Mouse (Mus musculus) liver, adult (tissue): ENCODE measurements around the gene Calm4.
A peak's percentile ranks its signal among the peaks of the same experiment; 100 is the strongest.
"Not testable (repeated sequence)": the region's sequence is repeated elsewhere in the genome, so short reads cannot be mapped to it uniquely, and the experiment has no call there.

ENCODE experiments used
- GATA4 ChIP-seq: IDR thresholded peaks from 2 replicates; pipeline ENCODE4 v1.6.1; 2014; ENCODE audit warnings: mild to moderate bottlenecking, low read length; ENCODE audit not compliant: insufficient replicate concordance

The Calm4 gene

DNA sequence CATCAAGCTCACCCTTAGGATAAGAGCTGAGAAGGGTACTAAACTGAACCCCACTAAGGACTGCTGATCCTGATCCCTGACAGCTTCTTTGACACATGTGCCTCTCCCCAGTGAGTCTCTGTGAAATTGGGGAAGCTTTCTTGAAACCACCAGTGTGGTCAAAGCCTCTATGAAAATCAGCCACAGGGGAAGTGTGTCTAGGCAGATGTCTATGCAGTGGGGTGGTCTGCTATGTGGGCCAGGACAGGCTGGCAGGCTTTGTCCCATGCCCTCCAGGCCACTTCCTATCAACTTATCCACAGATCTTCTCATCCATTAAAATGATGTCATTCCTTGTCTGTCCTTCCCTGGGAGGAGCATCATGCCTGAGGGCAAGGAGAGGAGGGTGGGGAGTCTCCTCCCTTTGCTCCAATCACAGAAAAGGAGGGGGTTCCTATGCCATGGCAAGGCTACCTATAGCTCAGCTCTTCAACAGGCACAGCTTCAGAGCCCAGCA lies at the start of gene Calm4:
Calm4 (plus strand) TSS at position 446 of the 496 bp plus-strand sequence.
- TF ChIP-seq GATA4, result not testable (repeated sequence)

- no peak for TF ChIP-seq GATA4
Measured at GRCm38 (mm10) chr13:3788588-3788987, 49.0 kb upstream of the Calm4 start.

DNA sequence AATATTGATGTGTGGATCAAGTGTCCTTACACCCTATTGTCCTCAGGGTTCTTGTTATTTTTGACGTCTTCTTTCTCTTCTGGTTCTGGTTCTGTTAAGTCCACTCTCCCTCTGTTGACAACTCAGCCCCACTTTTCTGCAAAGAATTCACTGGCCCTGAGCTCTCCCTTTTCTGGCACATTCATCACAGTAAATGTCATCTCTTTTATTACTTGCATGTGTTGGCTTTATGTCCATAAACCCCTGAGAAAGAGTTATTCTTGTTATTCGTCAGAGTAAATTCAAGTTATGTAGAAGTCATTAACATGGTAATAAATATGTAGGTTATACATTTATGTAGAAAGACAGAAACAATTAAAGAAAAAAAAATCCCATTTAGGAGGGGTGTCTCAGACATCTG lies 48.0 kb upstream of the Calm4 start:
- TF ChIP-seq GATA4, result no peak

DNA sequence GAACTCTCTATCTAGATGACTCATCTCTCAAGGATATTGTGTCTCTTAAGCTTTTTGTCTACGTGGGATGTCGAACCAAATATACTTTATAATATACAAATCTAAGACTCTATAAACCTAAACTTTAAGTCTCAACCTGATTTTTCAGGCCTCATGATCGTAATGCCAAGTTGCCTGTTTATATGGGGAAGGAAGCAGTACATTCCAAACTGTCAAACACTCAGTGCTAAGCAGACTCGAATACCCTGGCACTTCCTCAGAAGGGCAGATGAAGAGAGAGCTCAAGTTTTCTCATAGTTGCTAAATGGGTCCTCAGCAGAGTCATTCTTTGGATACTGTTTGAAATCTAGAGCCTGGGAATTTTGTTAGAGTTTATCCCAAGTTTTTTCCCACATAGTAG lies 40.9 kb upstream of the Calm4 start:
- no peak for TF ChIP-seq GATA4

DNA sequence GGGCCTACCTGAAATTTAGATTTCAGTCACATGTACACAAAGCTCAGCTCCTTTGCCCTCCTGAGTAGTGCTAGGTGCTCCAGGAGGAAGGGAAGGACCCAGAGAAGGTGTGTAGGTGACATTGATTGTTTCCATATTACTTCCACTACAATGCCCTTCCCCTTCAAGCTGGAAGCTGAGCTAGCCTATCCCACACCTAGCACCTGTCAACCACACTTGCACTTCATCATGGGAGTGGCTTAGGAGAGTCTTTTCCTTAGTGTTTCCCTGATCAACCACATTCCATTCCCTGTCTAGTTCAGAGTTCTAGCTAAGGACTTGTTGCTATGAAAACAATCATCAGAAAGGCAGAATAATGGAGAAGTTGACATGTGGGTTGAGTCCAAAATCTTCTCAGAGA lies 38.8 kb upstream of the Calm4 start:
- TF ChIP-seq GATA4, result no peak

GRCm38 (mm10) chr13:3799386-3799785 lies 38.2 kb upstream of the Calm4 start:
- TF ChIP-seq GATA4, result no peak

DNA sequence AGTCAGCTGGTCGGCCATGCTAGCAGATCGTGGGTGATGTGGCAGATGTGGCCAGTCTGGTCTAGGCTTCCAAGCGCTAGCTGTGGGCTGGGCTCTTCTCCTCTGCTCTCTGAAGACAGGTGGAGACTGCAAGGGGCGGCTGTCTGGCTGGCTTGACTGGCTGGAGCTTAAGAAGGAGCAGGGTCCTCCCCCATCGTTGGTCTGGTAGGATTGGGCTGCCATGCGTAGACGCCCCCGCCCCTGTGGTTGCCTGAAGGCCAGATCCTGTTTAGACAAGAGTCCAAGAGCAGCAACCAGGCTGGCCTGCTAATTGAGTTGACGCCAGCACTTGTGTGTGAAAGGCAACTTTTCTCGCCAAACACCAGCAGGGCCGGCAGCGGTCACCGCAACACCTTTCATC lies 33.4 kb upstream of the Calm4 start, which contains the start of gene Calml3:
Calml3 (minus strand) TSS at position 131 of the 400 bp plus-strand sequence.
- no peak for TF ChIP-seq GATA4

DNA sequence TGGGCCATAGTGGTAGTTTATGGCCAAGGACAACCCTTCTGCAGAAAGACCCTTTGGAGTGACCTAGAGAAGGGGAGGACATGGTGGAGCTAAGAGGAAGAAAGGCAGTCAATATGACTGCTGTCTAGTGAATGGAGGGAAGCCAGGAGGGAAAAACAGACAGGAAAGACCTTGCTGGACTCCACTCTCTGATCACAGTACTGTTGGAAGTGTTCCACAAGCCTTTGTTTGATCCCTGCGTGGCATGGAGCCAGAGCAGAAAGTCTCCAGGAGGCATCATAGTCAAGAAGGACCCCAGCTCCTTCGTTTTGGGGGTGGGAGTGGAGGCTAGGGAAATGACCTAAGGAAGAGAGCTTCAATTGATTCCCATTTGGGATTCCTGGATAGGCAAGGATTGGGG lies 32.4 kb upstream of the Calm4 start:
- TF ChIP-seq GATA4, result no peak

DNA sequence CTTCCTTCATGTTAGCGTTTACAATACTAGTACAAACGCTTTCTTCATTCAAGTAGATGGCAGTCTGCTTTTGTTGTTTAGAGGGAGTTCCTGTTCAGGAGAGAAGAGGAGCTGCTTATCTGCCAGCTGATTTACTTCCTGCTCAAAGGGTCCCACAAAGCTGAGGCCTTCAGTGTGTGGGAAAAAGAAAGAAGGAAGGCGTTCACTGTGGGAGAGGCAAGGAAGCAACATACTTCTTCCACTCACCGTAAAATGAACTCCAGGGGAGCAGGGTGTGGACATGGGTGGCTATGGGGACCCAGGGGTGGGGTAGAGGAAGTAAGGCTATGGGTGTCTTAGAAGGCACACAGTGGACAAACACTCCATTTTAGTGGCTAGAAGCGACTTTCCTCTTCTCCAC lies 31.9 kb upstream of the Calm4 start:
- TF ChIP-seq GATA4, result 0 out of 2 replicates have a peak, but pooled peaks have one; percentile 6

DNA sequence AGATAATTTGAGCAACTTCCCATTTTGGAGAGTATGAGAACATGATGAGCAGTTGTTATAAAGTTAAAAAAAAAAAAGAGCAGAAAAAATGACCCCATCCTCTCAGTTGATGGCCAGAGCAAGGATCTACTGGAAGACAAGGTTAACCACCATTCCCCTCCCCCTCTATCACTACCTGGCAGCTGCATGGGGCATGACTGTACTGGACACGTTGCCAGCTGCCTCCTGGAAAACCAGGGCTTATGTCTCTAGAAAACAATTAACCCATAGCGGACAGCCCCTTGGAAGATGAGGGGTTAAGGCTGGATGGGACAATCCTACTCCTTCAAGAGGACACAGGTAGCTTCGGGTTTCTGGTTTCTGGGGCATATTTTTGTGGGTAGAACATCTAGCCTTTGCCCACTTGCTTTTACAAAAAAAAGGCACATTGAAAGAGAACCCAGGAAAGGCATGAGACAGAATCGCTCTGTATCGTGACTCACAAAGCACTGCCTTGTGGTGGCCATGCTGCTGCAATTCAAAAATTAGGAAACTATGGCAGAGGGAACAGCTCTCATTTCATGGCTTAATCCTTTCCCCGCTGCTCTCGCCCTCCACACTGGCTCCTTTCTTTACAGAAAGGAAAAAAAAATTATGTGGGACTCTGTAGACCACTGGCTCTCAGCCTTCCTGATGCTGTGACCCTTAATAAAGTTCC lies 30.3 kb upstream of the Calm4 start:
- TF ChIP-seq GATA4, result no peak

- TF ChIP-seq GATA4, result no peak
Measured at GRCm38 (mm10) chr13:3818012-3818739, 19.4 kb upstream of the Calm4 start.

- no peak for TF ChIP-seq GATA4
Measured at GRCm38 (mm10) chr13:3818740-3819076, 18.8 kb upstream of the Calm4 start.

GRCm38 (mm10) chr13:3822105-3822504 lies 15.5 kb upstream of the Calm4 start:
- no peak for TF ChIP-seq GATA4

- TF ChIP-seq GATA4, result no peak
Measured at GRCm38 (mm10) chr13:3825726-3826125, 11.8 kb upstream of the Calm4 start.

- no peak for TF ChIP-seq GATA4
Measured at GRCm38 (mm10) chr13:3831546-3831945, 6.0 kb upstream of the Calm4 start.

DNA sequence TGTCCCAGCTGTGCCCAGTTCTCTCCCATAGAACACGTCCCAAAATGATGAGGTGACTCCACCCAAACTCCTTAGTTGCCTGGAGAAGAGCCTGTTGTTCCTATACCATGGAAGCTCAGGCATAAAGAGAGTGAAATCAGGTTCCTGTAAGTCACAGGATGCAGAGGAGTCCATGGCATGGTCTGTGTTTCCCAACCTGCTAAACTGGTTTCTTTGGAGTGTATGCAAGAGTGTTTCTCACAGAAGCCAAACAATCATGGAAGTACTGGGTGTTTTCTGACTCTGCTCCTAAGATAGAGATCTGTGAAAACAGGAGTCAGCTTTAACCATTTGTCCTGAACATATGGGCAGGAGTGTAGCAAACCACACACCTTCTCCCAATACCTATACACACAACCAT lies 5.6 kb upstream of the Calm4 start:
- TF ChIP-seq GATA4, result no peak
